Mouse (Mus musculus) heart, postnatal 10 days (tissue): ENCODE results near the gene Gm21976. TPM values are rescaled to one million over a fixed set of nuclear protein-coding genes. Genes with fewer than 3 reads are reported as not detected.

ENCODE experiments used
- DNase-seq, 2 experiments: peaks; one replicate each; pipeline ENCODE4 v3.0.0; 2021
- intact Hi-C: fragments of 180-260 bp; cut with DNase I; formaldehyde crosslinking; loops from one replicate; pipeline ENCODE4 v1.15.1; 2025
- total RNA-seq, 2 experiments: library from RNA; stranded (reverse); gene quantifications; 2 replicates each; pipeline ENCODE4 v1.2.3; 2021

Gm21976 gene
- total RNA-seq, 2 experiments from 2014 or later = not detected

GRCm38 (mm10) chr13:98351527-98351926 is 71.8 kb downstream of the Gm21976 start:
- no peak for DNase-seq

GRCm38 (mm10) chr13:98352381-98352975 is 72.8 kb downstream of the Gm21976 start:
- intact Hi-C loops = loop anchor here (5.0 kb wide), 1 partner anchor 150 kb away; no protein-coding TSS in a partner anchor
- no peak for DNase-seq

More at GRCm38 (mm10) chr13:98351527-98351926, 71.8 kb downstream of the Gm21976 start:
- intact Hi-C loops = loop anchor here (5.0 kb wide), 1 partner anchor 151 kb away; no protein-coding TSS in a partner anchor

GRCm38 (mm10) chr13:98353709-98354089 is 74.0 kb downstream of the Gm21976 start:
- no peak for DNase-seq
- intact Hi-C loops = loop anchor here (2.0 to 5.0 kb wide), 2 partner anchors 149 to 235 kb away; no protein-coding TSS in a partner anchor

- intact Hi-C loops = loop anchor here (2.0 to 5.0 kb wide), 2 partner anchors 148 to 235 kb away; no protein-coding TSS in a partner anchor
- peak; percentile 46 to 49 for DNase-seq
These were observed 74.6 kb downstream of the Gm21976 start, which contains the start of gene Foxd1 for GRCm38 (mm10) chr13:98354090-98354801. Gene Foxd1 (plus strand): TSS chr13:98354242.

- no peak for DNase-seq
- intact Hi-C loops = loop anchor here (2.0 to 5.0 kb wide), 2 partner anchors 147 to 234 kb away; no protein-coding TSS in a partner anchor
These were observed 75.3 kb downstream of the Gm21976 start for GRCm38 (mm10) chr13:98354871-98355558.

- DNase-seq = peak in 1 of 2 experiments; percentile 38
- intact Hi-C loops = loop anchor here (2.0 kb wide), 1 partner anchor 233 kb away; no protein-coding TSS in a partner anchor
These were observed 75.9 kb downstream of the Gm21976 start for GRCm38 (mm10) chr13:98355559-98356111.

- DNase-seq = no peak
- intact Hi-C loops = no loop called here
These were observed 76.7 kb downstream of the Gm21976 start for GRCm38 (mm10) chr13:98356176-98356972.

Other genes starting within 250 kb of the Gm21976 start
- 1 to 10 TPM; 6.1 to 8.8 TPM for gene Arhgef28, start 73.4 kb upstream of the Gm21976 start, total RNA-seq
- 1 to 10 TPM; 7.7 to 8.3 TPM for gene Utp15, start 16.8 kb upstream of the Gm21976 start, total RNA-seq
- 10 to 100 TPM; 23.5 to 23.7 TPM for gene Ankra2, start 16.8 kb upstream of the Gm21976 start, total RNA-seq
- gene Btf3, start 37.1 kb downstream of the Gm21976 start, total RNA-seq = 100 to 1,000 TPM; 260 to 270 TPM
- under 1 TPM; 0.17 to 0.25 TPM for gene Foxd1, start 74.4 kb downstream of the Gm21976 start, total RNA-seq
- not detected for gene Gm10320, start 212.1 kb downstream of the Gm21976 start, total RNA-seq